Mouse (Mus musculus): ENCODE results near the gene Zfp366.
A peak's percentile ranks its signal among the peaks of the same experiment; 100 is the strongest.
"Not testable (repeated sequence)": the region's sequence is repeated elsewhere in the genome, so short reads cannot be mapped to it uniquely, and the experiment has no call there.

Zfp366 gene

DNA sequence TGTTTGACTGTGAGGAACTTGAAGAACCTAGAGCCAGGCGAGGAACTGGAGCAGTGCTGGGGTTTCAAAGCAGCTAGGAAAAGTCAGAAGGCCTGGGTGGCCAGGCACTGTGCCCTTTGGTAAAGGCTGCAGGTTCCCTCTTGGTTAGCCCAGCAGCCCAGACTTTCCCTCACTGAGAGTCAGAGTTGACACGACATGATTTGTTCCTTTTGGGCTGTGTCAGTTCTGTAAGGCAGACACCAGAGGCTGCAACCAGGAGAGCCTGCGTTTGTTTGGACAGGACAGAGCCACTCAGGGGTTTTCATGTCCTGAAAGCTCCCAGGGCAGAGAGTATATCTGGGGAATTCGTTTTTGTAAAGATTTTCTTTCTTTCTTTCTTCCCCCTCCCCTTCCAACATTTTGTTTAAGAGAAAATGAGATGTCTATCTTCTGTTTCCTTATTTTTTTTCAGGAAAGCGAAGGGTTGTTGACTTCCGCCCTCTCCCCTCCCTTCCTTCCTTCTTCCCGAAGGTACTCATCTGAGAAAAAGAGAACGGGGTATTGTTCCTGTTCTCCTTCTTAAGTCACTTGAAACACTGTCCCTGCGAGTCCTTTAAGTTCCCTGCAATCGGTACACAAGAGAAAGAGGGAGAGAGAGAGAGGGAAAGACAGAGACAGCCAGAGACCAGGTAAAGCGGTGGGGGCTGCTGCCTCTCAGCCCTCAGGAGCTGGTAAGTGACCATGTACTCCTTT is at the start of gene Zfp366:
Gene Zfp366 (plus strand): TSS at position 669 of the 732 bp plus-strand sequence.
- DNase-seq: no peak

DNA sequence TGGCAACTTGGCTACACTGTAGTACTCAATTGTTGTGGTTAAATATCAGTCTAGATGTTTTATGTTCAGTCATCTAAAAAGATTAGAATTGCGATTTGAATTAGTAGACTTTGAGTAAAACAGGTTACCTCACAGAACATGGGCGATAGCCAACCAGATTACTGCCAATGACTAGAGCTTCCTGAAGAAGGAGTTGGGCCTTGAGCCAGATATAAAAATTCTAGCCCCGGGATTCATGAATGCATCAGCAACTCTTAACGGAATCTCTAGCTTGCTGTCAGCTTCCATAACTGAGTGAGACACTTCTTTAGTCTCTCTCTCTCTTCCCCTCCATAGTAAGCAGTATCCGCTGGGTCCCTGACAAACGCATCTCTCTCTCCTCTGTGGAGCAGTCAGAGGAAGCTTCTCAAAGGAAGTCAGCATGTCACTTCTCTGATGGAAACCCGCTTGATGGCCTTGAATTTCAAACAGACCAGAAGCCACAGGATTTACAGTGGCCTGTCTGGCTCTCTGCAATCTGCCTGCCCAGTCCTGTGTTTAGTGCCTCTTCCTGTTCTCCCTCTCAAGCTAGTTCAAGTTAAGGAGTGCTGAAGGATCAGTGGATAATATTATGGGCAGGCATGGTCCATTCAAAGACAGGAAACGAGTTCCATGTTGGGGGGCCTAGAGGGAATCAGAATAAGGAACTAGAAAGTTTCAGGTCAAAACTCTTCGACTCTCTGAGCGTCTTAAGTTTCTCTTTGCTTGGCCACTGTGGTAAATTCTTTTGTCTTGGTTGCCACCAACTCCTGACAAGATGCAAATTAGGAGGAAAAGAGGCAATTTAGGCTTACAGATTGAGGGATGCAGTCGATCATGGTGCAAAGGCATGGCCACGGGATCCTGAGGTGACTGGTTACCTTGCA is 46.0 kb upstream of the Zfp366 start:
- no peak for DNase-seq

DNA sequence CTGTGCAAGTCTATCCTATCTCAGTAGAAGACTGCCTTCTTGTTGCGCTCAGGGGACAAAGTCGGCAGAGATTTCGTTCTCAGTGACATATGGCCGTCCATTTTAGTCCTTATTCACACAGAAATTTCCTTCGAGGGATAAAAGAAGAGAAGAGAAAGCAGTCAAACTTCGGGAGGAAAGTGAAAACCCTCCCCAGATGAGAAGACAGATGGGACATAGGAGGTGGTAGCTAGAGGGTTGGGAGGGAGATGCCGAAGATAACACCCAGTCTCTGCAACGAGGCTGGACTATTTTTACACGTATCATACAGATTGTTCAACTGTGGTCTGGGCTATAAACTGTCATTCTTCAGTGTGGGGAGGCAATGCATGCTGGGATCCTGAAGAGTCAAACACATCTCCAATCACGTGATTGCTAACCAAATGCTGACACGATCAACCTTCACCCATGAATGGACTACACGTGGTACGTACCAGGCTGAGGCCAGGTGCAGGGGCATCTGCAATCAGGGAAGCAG is 38.2 kb upstream of the Zfp366 start:
- no peak for DNase-seq

DNA sequence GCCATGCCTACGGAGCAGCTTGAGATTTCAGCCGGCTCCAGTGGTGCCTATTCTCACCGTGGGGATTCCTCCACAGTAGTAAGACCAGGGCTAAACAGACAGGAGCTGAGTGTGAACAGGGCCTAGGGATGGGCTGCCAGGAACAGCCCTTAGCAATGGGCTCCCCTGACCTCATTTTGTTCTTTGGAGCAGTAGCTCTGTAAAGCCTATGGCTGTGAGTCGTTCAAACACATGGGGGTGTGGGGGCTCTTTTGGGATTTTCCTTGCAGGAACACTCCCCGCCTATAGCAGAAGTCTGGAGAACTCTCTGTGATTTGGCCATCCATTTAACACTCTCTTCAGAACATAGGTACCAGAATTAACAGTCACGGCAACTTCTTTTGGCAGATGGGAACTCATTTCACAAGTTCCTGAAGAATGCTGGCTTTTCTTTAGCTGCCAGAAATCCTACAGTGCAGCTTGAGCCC is 36.9 kb upstream of the Zfp366 start:
- no peak for DNase-seq

DNA sequence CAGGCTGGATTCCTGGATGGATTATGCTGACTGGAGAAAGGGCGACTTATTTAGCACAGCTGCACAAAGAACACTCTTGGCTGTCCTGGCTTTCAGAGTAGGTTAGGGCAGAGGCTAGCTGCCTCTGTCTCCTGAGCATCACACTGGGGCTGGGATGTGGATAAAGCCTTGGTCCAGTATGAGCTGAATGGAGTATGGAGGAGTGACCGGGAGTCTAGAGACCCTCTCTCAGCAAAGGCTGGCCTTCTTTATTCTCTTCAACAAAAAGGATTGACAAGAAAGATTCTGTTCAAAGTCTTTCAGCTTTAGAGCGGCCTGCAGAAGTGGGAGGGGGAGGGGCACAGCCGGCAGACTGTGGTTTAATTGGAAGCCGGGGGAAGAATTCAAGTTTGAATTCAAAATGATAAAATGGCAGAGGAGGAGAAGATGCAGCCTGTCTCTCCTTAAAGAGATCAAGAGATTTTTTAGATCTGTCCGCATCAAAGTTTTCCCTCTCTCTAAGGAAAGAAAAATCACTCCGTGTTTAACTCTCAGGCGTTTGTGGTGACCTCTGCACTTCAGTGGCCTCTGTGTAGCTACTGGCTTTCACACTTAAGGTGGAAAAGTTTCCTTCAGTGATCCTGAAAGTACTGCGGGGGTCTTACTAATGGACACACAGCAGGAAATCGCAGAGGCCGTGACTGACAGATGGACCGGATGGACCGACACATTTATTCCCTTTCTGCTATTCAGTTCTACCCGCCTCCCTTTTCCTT is 34.9 kb upstream of the Zfp366 start:
- no peak for DNase-seq

DNA sequence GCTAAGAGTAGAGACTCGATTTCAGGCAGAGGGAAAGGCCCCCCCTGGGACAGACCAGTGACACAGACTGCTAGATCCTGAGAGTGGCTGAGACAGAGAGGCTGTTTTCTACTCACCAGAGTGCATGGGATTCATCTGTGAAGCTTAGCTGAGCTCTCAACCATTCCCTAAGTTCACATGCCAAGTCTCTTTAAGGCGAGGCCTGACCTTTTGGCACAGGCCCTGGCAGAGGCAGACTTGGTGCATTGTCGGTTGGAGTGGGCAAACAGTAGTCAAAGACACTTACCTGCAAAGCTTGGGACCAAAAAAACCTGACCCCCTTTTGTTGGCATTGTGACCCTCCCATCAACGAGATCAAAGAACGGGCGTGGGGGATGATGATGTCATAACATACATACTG is 34.0 kb upstream of the Zfp366 start:
- DNase-seq: no peak

DNA sequence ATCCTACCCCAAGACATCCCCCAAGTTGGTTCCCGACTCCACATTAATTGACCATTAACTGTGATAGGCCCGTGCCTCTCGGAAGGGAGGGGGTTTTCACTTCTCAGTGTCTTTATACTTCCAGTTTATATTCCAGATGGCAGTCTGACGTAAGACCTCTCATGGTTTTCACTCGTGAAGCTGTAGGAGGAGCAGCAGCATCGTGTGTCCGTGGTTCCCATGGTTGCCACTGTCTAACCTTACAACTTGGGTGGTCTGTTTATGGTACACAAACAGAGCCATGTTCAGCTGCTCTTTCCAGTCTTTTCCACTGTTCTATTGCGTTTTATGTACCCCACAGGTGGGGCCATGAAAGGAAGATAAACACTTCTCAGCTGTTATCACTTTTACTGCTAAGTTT is 33.5 kb upstream of the Zfp366 start:
- no peak for DNase-seq

DNA sequence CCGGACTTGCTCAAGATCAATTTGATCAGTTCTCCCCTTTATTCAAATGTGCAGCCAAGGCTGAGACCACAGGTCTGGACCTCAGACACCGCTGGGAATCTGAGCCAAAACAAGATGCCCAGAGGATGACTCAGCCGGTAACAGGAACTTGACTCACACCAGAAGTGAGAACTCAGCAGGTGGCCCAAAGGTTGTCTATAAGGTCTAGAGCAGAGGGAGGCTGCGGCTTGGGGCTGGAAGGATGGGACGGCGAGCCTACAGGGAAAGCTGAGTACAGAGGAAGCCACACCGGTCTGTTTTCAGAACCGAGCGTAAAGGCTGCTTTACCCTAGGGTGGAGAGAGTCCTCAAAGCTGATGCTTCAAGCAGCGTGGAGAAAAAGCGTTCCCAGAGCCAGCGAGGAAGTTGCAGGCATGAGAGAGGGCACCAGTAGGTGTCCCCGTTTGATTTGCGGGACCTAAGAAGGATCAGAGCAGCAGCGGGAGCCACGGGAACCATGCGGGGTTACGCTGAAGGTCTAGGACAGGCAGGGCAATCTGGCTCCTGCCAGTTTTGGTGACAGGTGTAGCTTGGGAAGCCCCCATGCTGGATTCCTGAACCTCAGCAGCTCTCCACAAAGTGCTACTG is 32.2 kb upstream of the Zfp366 start:
- DNase-seq: no peak

DNA sequence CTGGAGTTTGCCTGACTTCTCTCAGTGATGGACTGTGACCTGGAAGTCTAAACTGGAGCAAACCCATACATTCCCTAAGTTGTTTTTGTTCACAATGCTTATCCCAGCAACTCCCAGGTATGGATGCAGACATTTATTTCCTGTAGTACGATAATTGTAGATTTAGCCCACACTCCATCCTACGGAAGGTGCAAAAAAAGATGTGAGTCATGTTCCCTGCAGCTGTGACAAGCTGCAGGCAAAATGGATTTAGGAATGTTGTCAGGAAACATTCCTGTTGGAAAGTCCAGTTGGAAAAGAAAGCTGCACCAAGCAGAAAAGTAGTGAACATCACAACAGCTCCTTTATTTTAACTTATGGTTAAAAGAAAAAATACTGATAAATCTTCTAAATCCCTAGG is 26.9 kb upstream of the Zfp366 start:
- no peak for DNase-seq

DNA sequence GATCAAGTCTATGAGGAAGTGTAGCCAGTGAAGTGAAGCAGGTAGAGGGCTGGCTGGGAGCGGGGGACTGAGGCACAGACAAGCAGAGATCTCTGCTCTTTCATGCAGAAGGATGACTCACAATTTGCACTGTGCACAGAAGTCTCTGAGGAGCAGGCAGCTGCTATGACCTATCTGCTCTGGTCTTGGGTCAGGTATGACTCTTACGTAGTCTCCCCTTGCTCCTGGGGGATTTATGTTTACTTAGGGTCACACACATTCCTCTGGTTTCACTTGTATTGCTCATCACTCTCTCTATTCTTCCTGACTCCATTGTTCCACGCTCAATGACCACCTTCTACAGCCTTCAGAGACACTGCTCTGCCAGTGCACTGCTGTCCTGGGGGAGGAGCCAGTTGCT is 25.9 kb upstream of the Zfp366 start:
- DNase-seq: no peak

DNA sequence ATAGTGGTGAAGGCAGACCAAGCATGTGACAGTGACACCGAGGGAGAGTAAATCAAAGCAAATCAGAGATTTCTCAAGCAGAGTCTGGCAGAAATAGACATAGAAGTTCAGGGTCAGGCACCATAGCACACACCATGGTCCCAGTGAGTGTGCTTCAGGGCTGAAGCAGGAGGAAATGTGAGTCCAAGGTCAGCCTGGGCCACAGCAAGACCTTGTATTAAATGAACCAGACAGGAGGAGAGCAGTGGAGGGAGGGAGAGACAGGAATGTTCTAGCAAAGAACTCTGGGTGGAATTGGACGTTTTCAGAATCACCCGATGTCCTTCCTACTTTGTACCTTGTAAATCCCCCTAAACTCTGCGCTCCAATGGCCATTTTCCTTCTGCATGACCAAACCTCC is 21.6 kb upstream of the Zfp366 start:
- DNase-seq: peak in 1 of 2 experiments; percentile 40

DNA sequence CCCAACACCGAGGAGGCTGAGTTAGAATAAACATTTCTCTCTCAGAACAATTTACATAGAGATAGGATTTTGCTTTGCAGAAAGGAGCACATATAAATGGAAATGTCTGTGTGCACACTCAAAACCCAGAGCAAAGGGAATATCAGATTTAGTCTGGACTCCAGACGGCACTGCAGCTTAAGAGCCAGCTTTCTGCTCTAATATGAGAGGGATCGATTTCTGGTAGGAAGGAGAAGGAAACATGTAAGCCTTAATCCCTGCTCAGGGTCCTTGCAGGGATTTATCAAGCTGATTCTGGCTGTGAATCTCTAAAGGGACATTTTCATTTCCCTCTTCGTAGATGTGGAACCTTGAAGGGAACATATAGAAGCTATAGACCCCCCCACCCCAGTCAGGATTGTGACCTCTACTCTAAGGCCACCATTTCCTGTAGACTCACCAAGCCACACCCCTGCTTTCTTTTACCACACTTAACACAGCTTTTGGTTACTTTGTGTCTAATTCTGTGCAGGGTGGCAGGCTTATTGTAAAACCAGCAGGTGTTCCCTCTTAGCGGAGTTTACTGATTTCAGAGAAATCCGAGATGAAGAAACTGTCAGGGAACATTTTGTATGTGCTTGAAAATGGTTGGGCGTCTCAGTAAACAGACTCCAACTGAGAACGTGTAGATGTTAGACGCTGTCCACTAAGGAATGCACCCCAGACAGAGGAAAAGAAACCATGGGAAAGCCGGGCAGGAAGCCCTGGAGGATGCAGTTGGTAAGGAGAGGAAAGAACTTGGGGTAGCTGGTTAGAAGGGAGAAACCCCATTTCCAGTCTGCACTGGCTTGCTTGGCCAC is 20.9 kb upstream of the Zfp366 start:
- no peak for DNase-seq

DNA sequence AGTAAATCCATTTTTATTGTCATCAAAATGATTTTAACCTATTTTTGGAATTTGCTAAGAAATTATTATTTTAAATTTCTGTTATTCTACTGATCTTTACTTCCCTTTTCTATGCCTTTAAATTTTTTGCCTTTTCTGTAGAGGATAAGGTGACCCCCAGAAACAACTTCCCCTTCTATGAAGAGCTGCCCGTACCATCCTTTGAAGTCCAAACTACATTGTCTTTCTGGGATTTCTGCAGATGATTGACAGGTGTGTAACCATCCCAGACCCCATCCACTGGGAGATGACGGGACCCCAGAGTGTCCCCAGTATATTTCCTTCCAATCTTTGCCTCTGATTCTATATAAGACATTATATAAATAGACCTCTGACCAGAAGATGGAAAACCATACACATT is 20.3 kb upstream of the Zfp366 start:
- no peak for DNase-seq

DNA sequence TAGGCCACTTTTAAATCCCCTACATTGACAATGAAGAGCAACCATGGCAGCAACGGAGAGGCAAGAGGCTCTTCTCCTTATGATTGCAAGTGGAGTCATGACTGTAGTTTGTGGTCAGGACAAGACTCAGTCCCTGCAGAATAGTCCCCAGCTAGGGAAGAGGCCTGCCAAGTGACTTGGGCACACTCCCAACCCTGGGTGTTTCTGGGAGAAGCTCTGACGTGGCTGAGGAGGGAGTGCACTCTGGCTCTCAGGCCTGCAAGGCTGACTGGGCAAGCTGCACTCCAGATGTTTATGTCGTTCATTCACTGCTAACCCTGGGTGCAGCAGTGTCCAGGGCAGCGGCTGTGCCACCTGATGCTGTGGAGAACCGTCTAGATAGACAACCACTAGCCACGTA is 15.2 kb upstream of the Zfp366 start:
- no peak for DNase-seq

DNA sequence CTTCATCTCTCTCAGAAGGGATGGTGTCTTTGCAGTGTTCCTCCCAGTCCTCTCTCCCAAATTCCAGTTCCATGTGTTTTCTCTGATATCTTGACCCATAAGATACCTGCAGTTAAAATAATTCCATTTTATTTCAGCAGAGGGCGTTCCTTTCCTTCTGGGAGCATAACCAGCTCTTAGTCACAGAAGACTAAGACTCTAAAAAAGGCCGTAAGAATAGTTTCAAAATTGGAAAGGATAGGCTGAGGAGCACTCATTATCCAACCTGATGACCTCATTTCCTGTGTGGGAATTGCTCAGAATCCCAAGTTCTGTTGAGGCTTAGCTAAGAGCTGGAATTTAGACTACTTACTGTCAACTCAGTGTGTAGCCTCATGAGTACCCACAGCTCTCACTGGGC is 14.3 kb upstream of the Zfp366 start:
- DNase-seq: peak in 1 of 2 experiments; percentile 24

DNA sequence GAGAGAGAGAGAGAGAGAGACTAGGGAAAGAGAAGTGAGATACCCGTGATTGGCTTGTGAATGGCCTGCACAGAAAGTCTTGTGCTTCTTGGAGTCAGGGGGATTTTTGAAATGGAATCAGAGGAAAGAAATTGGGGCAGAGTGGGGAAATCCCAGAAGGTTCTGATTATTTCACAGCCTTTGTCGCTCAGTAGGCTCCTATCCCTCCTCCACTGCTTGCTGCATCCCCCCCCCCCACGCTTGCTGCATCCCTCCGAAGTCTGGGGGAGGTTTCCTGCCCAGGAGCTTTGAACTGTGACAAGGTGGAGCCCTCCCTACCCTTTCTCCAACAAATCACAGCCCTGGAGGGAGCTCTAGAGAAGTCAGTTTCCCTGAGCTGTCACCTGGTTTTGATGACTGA is 10.8 kb upstream of the Zfp366 start:
- no peak for DNase-seq

DNA sequence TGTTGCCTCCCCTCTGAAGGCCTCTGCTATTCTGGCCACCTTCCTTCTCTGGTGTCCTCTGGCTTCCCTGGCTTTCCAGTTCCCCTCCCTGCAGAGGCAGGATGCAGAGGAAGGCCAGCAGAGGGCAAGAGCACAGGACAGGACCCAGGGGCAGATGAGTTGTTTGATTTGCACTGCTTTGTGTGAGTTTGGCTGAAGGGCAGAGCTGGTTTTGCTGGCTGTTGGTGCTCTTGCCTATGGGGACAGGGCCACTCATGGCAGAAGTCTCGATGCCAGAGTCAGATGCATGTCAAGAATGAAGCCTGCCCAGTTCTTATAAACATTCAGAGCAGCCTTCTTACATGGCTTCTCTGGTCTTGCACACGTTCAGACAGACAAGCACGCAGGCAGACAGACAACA is 1.8 kb upstream of the Zfp366 start:
- not testable (repeated sequence) for DNase-seq

DNA sequence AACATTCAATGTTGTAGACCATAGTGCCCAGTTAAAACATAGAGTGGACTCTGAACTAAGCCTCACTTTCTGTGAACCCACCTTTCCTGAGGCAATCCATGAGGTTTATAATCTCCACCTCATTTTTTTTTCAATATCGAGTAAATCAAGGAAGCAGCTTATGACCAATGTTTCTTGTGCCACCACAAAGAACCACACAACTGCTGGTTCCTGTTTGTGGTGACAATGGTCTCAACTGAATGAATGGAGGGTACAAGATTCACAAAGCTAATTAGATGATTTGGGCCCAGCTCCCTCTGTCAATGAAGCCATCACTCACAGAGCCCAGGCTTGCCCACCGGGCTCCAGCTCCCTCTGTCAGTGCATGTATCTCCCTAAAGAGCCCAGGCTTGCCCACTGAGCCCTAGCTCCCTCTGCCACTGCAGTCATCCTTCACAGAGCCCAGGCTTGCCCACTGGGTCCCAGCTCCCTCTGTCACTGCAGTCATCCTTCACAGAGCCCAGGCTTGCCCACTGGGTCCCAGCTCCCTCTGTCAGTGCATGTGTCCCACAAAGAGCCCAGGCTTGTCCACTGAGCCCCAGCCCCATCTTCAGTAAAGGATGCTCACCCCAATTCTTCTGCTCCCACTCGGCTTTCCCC is 1.2 kb upstream of the Zfp366 start:
- DNase-seq: no peak

DNA sequence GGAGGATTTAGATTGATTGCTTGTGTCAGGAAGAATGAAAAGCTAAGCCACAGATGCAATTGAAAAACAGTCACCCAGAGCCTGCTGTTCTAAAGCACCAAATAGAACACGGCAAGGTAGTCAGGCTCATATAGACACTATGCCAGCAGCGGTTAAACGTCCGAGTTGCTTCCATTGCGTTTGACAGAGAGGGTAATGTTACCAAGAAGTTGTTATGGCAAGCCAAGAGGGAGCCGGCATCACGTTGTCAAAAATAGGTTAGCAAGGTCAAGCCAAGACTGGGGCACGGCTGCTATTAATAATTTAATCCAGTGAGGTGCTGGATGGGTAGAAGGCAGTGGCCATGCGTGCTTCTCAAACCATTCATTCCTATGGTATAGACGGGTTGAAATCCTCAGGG is 950 bp downstream of the Zfp366 start:
- DNase-seq: no peak

DNA sequence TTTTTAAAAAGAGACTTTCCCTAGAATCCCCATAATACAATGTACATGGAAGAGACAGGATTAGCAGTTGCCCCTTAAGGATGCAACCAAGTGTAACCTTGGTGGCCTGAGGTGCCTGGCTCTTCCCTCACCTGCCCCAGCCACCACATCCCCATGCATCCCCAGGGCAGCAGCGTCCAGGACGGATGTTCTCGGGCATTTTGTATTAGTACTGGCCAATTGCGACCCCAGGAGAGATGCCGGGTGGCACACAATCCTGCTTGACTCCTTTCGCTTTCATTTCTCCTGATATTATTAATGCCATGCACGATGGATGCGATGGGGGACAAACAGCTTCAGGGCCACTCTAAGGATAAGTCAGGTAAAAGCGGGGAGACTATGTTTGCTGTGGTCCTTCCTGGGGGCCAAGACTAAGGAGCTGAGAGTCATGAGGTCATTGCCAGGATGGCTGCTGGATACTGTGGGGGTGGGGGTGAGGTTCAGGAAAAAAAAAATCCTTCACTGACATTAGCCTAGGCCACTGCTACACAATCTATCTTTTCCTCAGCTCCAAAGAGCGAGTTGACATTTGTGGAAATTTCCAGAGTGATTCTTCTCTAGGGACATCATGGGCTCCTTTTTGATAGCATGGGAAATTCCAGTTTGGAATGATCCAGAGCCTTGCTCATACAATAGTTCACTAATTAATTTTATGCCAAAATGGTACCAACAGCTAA is 1.7 kb downstream of the Zfp366 start:
- DNase-seq: peak in 1 of 2 experiments; percentile 35

All from kidney, adult 8-10 months (tissue).